Mouse (Mus musculus): ENCODE results near the gene Vmn2r40. TPM values are rescaled to one million over a fixed set of nuclear protein-coding genes. Genes with fewer than 3 reads are reported as not detected.
"Not testable (repeated sequence)": the region's sequence is repeated elsewhere in the genome, so short reads cannot be mapped to it uniquely, and the experiment has no call there.

The Vmn2r40 gene
- not detected in 2 replicates for polyA plus RNA-seq (2015; fragmentation: Nextera tagmentation; extraction: Ambion mirVana)

- not testable (repeated sequence) for DNase-seq; ATAC-seq; H3K4me2 ChIP-seq (ENCODE audit: low read depth, low read length); H3K4me3 ChIP-seq (ENCODE audit: low read depth, low read length); H3K9me3 ChIP-seq (ENCODE audit: low read length); H3K27ac ChIP-seq (ENCODE audit: low read depth); H3K36me3 ChIP-seq (replicated peaks; ENCODE audit: insufficient read depth, low read length); H3K9ac ChIP-seq (replicated peaks); H3K27me3 ChIP-seq (ENCODE audit: insufficient read depth, low read length); H3K4me1 ChIP-seq (ENCODE audit: insufficient read depth)
- no CpG with 5 or more reads among the region's 1 CpGs for WGBS (ENCODE audit: insufficient replicate concordance)
Observed at GRCm38 (mm10) chr7:8931335-8931734, at the start of gene Vmn2r40. Gene Vmn2r40 (minus strand): TSS chr7:8931435.

Other genes with a start within 250 kb of the Vmn2r40 start
- not detected in 2 replicates for gene Vmn2r39, start 99.4 kb upstream of the Vmn2r40 start, polyA plus RNA-seq (2015; fragmentation: Nextera tagmentation; extraction: Ambion mirVana)
- gene Vmn2r38, start 166.4 kb upstream of the Vmn2r40 start, polyA plus RNA-seq (2015; fragmentation: Nextera tagmentation; extraction: Ambion mirVana): not detected in 2 replicates

All from liver, postnatal 0 days (tissue).